Mouse (Mus musculus) small intestine, adult 2 months (tissue): ENCODE measurements around the gene Kmt2a. TPM values are rescaled to one million over a fixed set of nuclear protein-coding genes. Genes with fewer than 3 reads are reported as not detected.

Experiments used
- H3K27ac ChIP-seq: fragments of 200-500 bp; 2 replicates; pipeline ENCODE4 v1.5.1; 2012; ENCODE audit warnings: low read depth, low read length, control low read depth, inconsistent platforms; ENCODE audit not compliant: insufficient read depth
- H3K27me3 ChIP-seq: fragments of 200-500 bp; 2 replicates; pipeline ENCODE4 v1.6.1; 2012; ENCODE audit warnings: mild to moderate bottlenecking, moderate library complexity, low read length, inconsistent platforms; ENCODE audit not compliant: control insufficient read depth, insufficient read depth
- H3K36me3 ChIP-seq: fragments of 200-500 bp; 2 replicates; pipeline ENCODE4 v1.6.1; 2012; ENCODE audit warnings: mild to moderate bottlenecking, low read length, control low read depth, inconsistent platforms; ENCODE audit not compliant: control insufficient read depth, insufficient read depth
- H3K4me1 ChIP-seq: fragments of 200-500 bp; 2 replicates; pipeline ENCODE4 v1.6.1; 2012; ENCODE audit warnings: low read length, inconsistent platforms, mixed read lengths; ENCODE audit not compliant: control insufficient read depth, insufficient read depth, insufficient read length
- H3K4me3 ChIP-seq: fragments of 200-500 bp; 2 replicates; pipeline ENCODE4 v1.5.1; 2012; ENCODE audit warnings: low read depth, mild to moderate bottlenecking, control low read depth, inconsistent platforms, low read length, moderate library complexity
- CTCF ChIP-seq: fragments of 200-500 bp; IDR thresholded peaks from 2 replicates; pipeline ENCODE4 v1.5.1; 2012; ENCODE audit warnings: low read depth, mild to moderate bottlenecking, control low read depth, inconsistent platforms, low read length, moderate library complexity, mixed read lengths; ENCODE audit not compliant: insufficient replicate concordance, insufficient read length; ENCODE audit errors: extremely low read depth
- POLR2A ChIP-seq: fragments of 200-500 bp; IDR thresholded peaks from 2 replicates; pipeline ENCODE4 v1.6.1; 2012; ENCODE audit warnings: low read depth, mild to moderate bottlenecking, control low read depth, inconsistent platforms, low read length, moderate library complexity
- WGBS: fragments of 180-500 bp; shearing (Covaris S2); methylation state at CpG from one replicate; pipeline ENCODE4 v1.1.7; 2018; 5-methylcytosine and 5-hydroxymethylcytosine counted together
- polyA plus RNA-seq: library from polyadenylated mRNA; depleted of rRNA; stranded (reverse); fragments of >200 nt; gene quantifications from 2 replicates; pipeline ENCODE4 v1.2.3, GENCODE M21; 2012

Gene Kmt2a
- polyA plus RNA-seq, 1 experiment = 12.2 TPM

DNA sequence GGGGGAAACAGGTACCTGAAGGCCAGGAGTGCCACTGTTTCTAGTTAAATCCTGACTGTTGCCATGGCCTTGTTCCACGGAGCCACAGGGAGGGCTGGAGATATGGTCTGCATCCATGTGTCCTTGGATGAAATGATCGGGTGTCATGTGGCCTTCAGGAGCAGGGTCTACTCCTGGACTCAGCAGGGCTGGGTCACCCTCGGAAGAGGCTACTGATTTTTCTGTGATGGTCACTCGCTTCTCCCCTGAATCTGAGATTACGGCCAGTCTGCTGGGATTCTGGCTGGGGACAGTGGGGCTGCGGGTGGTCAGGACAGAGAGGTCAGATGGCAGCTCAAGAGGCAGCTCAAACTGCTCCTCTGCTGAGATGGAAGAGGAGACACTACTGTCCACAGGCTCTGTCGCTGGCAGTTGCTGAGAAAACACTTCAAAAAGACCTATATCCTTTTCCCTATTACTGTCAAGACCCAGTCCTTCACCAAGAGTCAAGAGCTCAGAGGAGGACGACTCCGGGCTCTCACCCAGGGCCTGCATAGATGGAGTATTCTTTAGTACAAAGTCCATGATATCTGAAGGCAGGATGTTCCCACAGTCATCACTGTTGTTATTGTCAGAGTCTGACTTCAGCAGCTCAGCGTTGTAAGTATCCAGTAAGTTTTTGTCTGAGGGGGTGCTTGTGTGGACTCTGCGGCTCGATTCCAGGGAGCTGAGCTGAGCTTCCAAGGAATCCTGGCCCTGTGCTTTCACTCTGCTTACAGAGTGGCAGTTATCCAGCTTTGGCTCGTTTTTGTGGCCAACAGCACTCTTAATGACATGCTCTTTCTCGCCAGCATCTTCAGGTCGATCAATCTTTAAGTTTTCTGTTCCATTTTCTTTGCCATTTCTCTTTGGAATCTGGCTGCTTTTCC lies 60.9 kb downstream of the Kmt2a start:
- peaks cover 91% of the 10 kb centered on the region for H3K36me3 ChIP-seq
- 82% methylated on average over 15 of the region's 15 CpGs for WGBS
- no peak overlapping the region; the same call in 1 of the 2 replicates for H3K27ac ChIP-seq
- H3K4me3 ChIP-seq = no peak overlapping the region
- no peak for TF ChIP-seq POLR2A
- no peak for TF ChIP-seq CTCF
- H3K27me3 ChIP-seq = no peaks in the 10 kb centered on the region
- H3K4me1 ChIP-seq = no peaks in the 10 kb centered on the region

DNA sequence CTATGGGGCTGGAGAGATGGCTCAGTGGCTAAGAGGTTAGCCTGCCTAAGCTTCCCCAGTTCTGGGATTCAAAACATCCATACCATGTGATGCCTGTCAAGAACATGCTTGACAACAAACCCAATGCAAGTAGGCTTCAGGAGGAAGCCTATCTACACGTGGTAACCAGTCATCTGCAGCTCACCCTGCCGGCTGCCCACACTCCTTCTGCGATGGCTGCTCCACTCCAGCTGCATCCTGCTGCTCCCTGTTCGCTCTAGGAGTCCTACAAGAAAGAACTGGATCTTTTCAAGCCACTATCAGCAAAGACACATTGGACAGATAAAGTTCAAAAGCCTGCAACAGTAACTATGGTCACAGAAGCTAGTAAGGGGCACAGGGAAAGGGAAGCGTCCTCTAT lies 63.6 kb downstream of the Kmt2a start:
- TF ChIP-seq CTCF = no peak
- TF ChIP-seq POLR2A = no peak
- Histone ChIP-seq H3K36me3 (peaks cover 92% of the 10 kb centered on the region), H3K4me1 (no peaks in the 10 kb centered on the region), H3K4me3 (no peak overlapping the region), H3K27ac (no peak overlapping the region), H3K27me3 (no peaks in the 10 kb centered on the region)
- WGBS = 83% methylated on average over 5 of the region's 5 CpGs

DNA sequence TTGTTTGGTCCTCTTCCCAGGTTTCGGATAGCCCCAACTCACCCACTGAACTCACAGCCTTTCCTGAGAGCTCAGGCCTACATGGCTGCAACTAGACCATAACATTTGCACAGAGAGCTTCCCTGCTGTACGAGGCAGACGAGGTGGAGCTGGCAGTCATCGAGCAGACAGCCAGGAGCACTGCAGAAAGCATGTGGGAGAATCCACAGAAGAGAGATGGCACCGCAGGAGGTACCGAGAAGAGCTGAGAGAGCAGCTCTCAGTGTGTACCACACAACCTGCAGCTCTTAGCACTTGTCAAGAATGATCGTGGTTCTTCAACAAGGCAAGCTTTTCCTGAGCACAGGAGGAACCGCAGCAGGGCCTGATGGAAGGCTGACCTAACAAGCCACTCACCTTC lies 66.9 kb downstream of the Kmt2a start:
- no peak overlapping the region for H3K27ac ChIP-seq
- no peaks in the 10 kb centered on the region for H3K27me3 ChIP-seq
- 94% methylated on average over 8 of the region's 8 CpGs for WGBS
- TF ChIP-seq POLR2A = no peak
- no peak for TF ChIP-seq CTCF
- peaks cover 83% of the 10 kb centered on the region for H3K36me3 ChIP-seq
- no peak overlapping the region for H3K4me3 ChIP-seq
- no peaks in the 10 kb centered on the region for H3K4me1 ChIP-seq

DNA sequence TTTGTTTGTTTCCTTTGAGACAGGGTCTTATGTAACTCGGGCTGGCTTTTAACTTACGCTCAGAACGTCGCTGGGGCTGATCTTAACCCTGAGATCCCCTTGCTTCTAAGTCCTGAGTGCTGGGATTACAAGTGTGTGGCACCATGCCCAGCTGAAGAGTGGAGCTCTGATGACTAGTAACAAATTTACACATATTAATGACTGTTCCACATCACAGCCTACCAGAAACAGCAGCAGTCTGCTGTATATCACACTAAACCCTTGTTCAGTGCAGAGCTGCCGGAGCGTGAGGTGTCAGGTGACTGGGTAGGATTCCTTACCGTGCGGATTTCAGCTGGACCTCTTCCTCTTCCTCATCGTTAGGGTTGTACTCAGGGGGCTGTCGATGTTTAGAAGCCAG lies 70.8 kb downstream of the Kmt2a start:
- TF ChIP-seq CTCF (no peak), POLR2A (no peak)
- H3K36me3 ChIP-seq = peaks cover 79% of the 10 kb centered on the region
- no peak overlapping the region for H3K27ac ChIP-seq
- no peak overlapping the region for H3K4me3 ChIP-seq
- no peaks in the 10 kb centered on the region for H3K4me1 ChIP-seq
- H3K27me3 ChIP-seq = no peaks in the 10 kb centered on the region
- WGBS = 84% methylated on average over 10 of the region's 10 CpGs

DNA sequence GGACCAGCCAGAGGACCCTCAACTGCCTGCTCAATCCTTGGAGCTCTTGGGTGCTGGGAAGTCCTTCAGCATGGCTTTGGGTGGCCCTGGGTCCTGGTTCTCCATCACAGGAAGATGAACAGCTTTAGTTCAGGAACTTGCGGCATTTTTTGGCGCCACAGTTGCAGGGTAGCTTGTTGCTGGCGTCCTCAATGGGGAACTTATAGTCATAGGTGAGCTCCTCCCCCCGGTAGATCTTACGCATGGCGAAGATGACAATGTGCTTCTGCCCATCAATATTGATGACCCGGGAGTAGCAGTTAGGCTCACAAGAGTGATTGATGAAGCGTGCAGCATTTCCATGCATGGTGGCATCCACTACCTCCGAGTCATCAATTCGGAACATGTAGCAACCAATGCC lies 73.3 kb downstream of the Kmt2a start:
- WGBS = 94% methylated on average over 10 of the region's 10 CpGs
- Histone ChIP-seq H3K27ac (no peak overlapping the region), H3K4me1 (peaks cover 3% of the 10 kb centered on the region; the same call in 1 of the 2 replicates), H3K27me3 (no peaks in the 10 kb centered on the region), H3K4me3 (no peak overlapping the region), H3K36me3 (peaks cover 64% of the 10 kb centered on the region)
- TF ChIP-seq CTCF = no peak

DNA sequence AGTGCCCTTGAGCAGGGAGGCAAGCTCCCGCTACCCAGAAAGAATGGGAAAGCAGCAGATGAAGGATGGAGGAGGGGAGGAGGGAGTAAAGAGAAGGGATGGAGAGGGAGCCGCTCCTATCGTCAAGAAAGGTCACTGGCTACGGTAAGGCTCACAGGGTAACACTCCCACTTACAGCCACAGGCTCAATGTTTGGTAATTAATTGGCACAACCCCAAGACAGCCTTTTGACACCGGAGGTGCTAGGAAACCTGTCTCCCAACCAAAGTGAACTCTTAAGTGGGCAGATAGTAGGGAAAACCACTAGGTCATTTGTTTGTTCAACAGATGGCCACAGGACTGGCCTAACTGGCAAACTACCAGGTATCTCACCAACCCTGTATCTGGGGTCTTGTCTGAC lies 74.0 kb downstream of the Kmt2a start:
- Histone ChIP-seq H3K4me3 (no peak overlapping the region), H3K27me3 (no peaks in the 10 kb centered on the region), H3K4me1 (peaks cover 4% of the 10 kb centered on the region; the same call in 1 of the 2 replicates), H3K27ac (no peak overlapping the region), H3K36me3 (peaks cover 61% of the 10 kb centered on the region)
- 71% methylated on average over 5 of the region's 5 CpGs for WGBS
- TF ChIP-seq CTCF (no peak), POLR2A (no peak)

DNA sequence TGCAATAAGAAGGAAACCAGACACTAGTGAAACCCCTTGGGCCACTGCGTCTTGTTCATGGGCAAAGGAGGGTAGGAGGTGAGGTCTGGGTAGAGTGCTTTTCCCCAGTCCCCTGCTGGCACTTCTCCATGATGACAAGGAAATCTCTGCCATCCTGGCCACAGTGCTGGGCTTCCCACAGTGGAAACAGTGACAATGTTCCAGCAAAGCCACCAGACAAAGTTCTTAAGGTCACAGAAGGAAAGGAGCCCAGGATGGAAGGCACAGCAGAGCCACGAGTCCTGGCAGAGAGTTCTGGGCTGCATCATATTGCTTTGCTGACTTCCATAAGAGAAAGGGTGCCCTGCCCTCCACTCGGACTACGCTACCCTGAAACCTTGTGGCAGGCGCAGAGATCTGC lies 75.6 kb downstream of the Kmt2a start:
- WGBS = 89% methylated on average over 5 of the region's 5 CpGs
- Histone ChIP-seq H3K27ac (no peak overlapping the region), H3K36me3 (peaks cover 51% of the 10 kb centered on the region), H3K4me1 (peaks cover 12% of the 10 kb centered on the region; the same call in 1 of the 2 replicates), H3K4me3 (no peak overlapping the region), H3K27me3 (no peaks in the 10 kb centered on the region)
- TF ChIP-seq POLR2A (no peak), CTCF (no peak)
